Mouse (Mus musculus) gastrocnemius, adult 2 months (tissue): ENCODE results near the gene Gm128. TPM values are rescaled to one million over a fixed set of nuclear protein-coding genes. Genes with fewer than 3 reads are reported as not detected.

Source experiments
- DNase-seq: peaks from one replicate; pipeline ENCODE4 v3.0.0; 2022
- H3K27ac ChIP-seq: fragments of 200-600 bp; 2 replicates; pipeline ENCODE4 v1.8.1; 2022; ENCODE audit warnings: mild to moderate bottlenecking
- H3K4me3 ChIP-seq: fragments of 200-600 bp; 2 replicates; pipeline ENCODE4 v1.8.1; 2022; ENCODE audit warnings: mild to moderate bottlenecking, moderate library complexity
- CTCF ChIP-seq: fragments of 200-600 bp; IDR thresholded peaks from 2 replicates; pipeline ENCODE4 v1.8.1; 2022; ENCODE audit warnings: antibody characterized with exemption, mild to moderate bottlenecking, moderate library complexity
- intact Hi-C: fragments of 180-260 bp; cut with DNase I; formaldehyde crosslinking; loops from one replicate; pipeline ENCODE4 v1.15.1; 2025
- total RNA-seq, 2 experiments: library from RNA; stranded (reverse); gene quantifications; 2 replicates each; pipeline ENCODE4 v1.2.3; 2021

The Gm128 gene
- total RNA-seq, 2 experiments from 2014 or later, result 0.11 TPM; not detected in 1

DNA sequence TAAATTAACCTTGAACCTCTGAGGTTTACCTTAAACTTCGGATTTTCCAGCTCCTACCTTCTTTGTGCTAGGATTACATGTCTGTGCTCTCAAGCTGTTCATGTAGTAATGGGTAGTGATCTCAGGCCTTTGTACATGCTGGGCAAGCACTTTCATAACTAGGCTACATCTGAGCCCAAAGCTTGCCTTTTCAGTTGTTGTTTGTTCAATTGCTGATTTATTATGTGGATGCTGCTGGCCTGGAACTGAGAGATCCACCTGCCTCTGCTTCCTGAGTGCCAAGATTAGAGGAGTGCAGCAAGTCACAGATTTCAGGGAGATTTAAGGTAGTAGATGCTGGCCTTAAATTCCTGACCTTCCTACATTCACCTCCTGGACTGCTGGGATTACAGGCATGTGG, 42.3 kb downstream of the Gm128 start:
- no peak overlapping the region for H3K27ac ChIP-seq
- DNase-seq, result no peak
- H3K4me3 ChIP-seq, result no peak overlapping the region
- no peak for TF ChIP-seq CTCF
- intact Hi-C loops, result no loop called here

DNA sequence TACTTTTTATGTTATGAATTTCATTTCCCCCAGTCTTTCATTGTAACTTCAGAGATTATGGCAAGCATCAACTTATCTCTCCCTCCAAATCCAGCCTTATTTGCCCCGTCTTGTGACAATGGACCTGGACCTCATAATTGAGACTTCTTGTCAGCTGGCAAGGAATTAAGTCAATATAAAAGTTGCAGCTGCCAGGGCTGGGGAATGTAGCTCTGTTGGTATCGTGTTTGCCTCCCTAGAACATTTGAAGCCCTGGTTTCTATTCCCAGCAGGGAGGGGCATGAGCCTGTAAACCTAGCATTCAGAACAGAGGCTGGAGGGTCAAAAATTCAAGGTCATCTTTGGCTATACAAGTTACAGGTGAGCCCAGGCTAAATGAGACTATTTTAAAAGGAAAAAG, 45.6 kb downstream of the Gm128 start:
- DNase-seq, result no peak
- intact Hi-C loops, result no loop called here
- no peak overlapping the region for H3K27ac ChIP-seq
- H3K4me3 ChIP-seq, result no peak overlapping the region
- no peak for TF ChIP-seq CTCF

DNA sequence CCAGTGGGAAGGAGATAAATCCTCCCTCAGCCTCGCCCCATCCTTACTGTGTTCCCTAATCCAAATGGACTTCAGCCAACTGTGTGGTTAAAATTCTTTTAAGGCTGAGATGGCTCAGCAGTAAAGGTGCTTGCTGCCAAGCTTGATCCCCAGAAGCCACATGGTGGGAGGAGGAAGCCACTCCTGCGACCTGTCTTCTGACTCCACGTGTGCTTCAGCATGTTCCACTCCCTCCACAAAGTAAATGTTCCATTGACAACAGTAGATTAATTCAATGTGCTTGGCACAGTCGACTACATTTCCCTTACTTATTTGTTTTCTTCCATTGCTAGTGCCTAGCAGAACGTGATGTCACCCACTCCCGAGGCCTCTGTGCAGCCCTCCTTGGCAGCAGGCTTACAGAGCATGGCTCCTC, 46.7 kb downstream of the Gm128 start:
- TF ChIP-seq CTCF, result no peak
- H3K27ac ChIP-seq, result no peak overlapping the region
- H3K4me3 ChIP-seq, result no peak overlapping the region
- DNase-seq, result no peak
- intact Hi-C loops, result no loop called here

Other genes starting within 250 kb of the Gm128 start
- 10 to 100 TPM; 10.9 to 11.5 TPM for gene Zfp687, start 226.2 kb downstream of the Gm128 start, total RNA-seq
- 100 to 1,000 TPM; 164 to 237 TPM for gene Psmd4, start 199.0 kb downstream of the Gm128 start, total RNA-seq
- 10 to 100 TPM; 23.1 to 26.5 TPM for gene Pip5k1a, start 134.7 kb downstream of the Gm128 start, total RNA-seq
- gene Vps72, start 130.6 kb downstream of the Gm128 start, total RNA-seq, result 10 to 100 TPM; 48.9 to 73.2 TPM
- 100 to 1,000 TPM; 598 to 814 TPM for gene Tmod4, start 117.1 kb downstream of the Gm128 start, total RNA-seq
- gene Scnm1, start 107.6 kb downstream of the Gm128 start, total RNA-seq, result 10 to 100 TPM; 33.2 to 40.7 TPM
- gene Lysmd1, start 107.5 kb downstream of the Gm128 start, total RNA-seq, result 1 to 10 TPM; 6.7 to 7.2 TPM
- under 1 TPM; 0.42 to 0.87 TPM for gene Tnfaip8l2, start 99.2 kb downstream of the Gm128 start, total RNA-seq
- 100 to 1,000 TPM in 1 of 2 experiments, 10 to 100 TPM in 1; 83.4 to 105 TPM for gene Sema6c, start 81.1 kb downstream of the Gm128 start, total RNA-seq
- 10 to 100 TPM in 1 of 2 experiments, 1 to 10 TPM in 1; 9.1 to 12.0 TPM for gene Gabpb2, start 23.7 kb downstream of the Gm128 start, total RNA-seq
- 10 to 100 TPM; 13.7 to 16.4 TPM for gene Cdc42se1, start 12.9 kb downstream of the Gm128 start, total RNA-seq
- gene Mllt11, start 9.4 kb downstream of the Gm128 start, total RNA-seq, result 10 to 100 TPM; 52.0 to 84.9 TPM
- under 1 TPM in 1 of 2 experiments, not detected in 1; 0.31 TPM for gene Bnipl, start 9.6 kb upstream of the Gm128 start, total RNA-seq
- gene Mindy1, start 39.7 kb upstream of the Gm128 start, total RNA-seq, result 10 to 100 TPM; 23.9 to 26.4 TPM
- gene Prune1, start 40.5 kb upstream of the Gm128 start, total RNA-seq, result 10 to 100 TPM; 45.8 to 46.9 TPM
- gene Anxa9, start 65.6 kb upstream of the Gm128 start, total RNA-seq, result not detected
- 10 to 100 TPM; 19.6 to 23.4 TPM for gene Cers2, start 73.2 kb upstream of the Gm128 start, total RNA-seq
- 10 to 100 TPM; 10.6 to 11.7 TPM for gene Setdb1, start 115.6 kb upstream of the Gm128 start, total RNA-seq
- gene 4930558C23Rik, start 161.2 kb upstream of the Gm128 start, total RNA-seq, result not detected
- 10 to 100 TPM; 43.2 to 48.0 TPM for gene Arnt, start 192.8 kb upstream of the Gm128 start, total RNA-seq